16 mouse cellular contexts compared by ENCODE assay signal in the genomic region with DNA sequence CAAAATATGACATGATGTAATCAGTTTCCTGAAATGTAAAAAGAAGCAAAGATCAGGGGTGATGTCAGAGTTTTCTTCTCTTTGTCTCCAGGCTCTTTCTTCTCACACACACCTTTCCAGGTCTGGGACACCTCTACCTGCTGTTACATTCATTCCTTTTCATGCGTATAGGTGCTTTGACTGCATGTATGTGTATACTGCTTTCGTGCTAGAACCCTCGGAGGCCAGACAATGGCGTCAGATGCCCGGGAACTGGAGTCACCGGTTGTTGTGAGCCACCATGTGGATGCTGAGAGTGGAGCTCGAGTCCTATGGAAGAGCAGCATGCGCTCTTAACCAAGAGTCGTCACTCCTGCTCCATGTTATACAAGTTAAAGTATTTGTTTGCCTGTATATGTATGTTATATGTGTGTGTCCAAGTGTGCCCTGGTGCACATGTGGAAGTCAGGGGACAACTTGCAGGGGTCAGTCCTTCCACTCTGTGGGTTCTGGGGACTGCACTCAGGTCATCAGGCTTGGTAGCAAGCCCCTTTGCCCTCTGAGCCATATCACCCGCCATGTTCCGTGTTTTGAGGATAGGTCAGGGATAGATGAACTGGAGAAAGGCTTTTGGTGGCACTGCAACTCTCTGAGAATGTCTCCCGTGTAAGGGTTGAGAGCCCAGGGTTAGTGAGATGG. TPM values are rescaled to one million over a fixed set of nuclear protein-coding genes. Genes with fewer than 3 reads are reported as not detected.
DNase-seq lines count a peak whose midpoint lies in the region; TF ChIP-seq lines count a peak whose summit lies in the region.
"Had no signal": no experiment of that assay in that cellular context is flagged by ENCODE, and none has a peak within 500 bp of the region (broad histone marks: within the 10 kb centered on the region; RNA-seq: fewer than 3 reads in every experiment).

No protein-coding gene starts in this region.

- H3K4me1 ChIP-seq in lung, adult 2 months (ENCODE audit: control insufficient read depth, insufficient read depth, low read length), result peaks cover 31% of the 10 kb centered on the region
- peaks cover 66% of the 10 kb centered on the region for H3K4me1 ChIP-seq in heart, embryonic 10.5 days

- H3K9me3 ChIP-seq in heart, embryonic 10.5 days, result no peaks in the 10 kb centered on the region
- H3K9me3 ChIP-seq: limb, embryonic 15.5 days; midbrain, embryonic 12.5 days; neural tube, embryonic 12.5 days had no signal

- H3K4me3 ChIP-seq in gastrocnemius, adult 2 months, result peak overlapping the region; percentile 5; the same call in 1 of the 2 replicates
- H3K4me3 ChIP-seq in lung, adult 2 months (replicated peaks; ENCODE audit: extremely low read depth, low read depth, low read length), result no peak overlapping the region
- H3K4me3 ChIP-seq in heart, embryonic 10.5 days, result no peak overlapping the region
- H3K4me3 ChIP-seq in macrophage (ENCODE audit: inconsistent target), result peak overlapping the region; percentile 32
- H3K4me3 ChIP-seq: erythroblast, embryonic 14.5 days; limb, embryonic 15.5 days; midbrain, embryonic 12.5 days; neural tube, embryonic 12.5 days had no signal

- H3K27ac ChIP-seq in gastrocnemius, adult 2 months, result peak overlapping the region; percentile 99
- H3K27ac ChIP-seq in heart, embryonic 10.5 days, result peak overlapping the region; percentile 81
- H3K27ac ChIP-seq in macrophage, result peak overlapping the region; percentile 97
- H3K27ac ChIP-seq: limb, embryonic 15.5 days; midbrain, embryonic 12.5 days; neural tube, embryonic 12.5 days had no signal

- peaks cover 25% of the 10 kb centered on the region for H3K79me2 ChIP-seq in macrophage (ENCODE audit: inconsistent target)

- TF ChIP-seq POLR2A in lung, adult 2 months (IDR thresholded peaks at IDR 0.05; ENCODE audit: borderline replicate concordance, extremely low read depth, low read depth, low read length), result no peak

- no peak for TF ChIP-seq CTCF in gastrocnemius, adult 2 months (IDR thresholded peaks at IDR 0.05)
- no peak for TF ChIP-seq CTCF in lung, adult 2 months (IDR thresholded peaks at IDR 0.05; ENCODE audit: insufficient read depth, low read length)

- no peak for DNase-seq in gastrocnemius, adult 2 months
- no peak for DNase-seq in gastrocnemius, adult 18-20 months (ENCODE audit: low spot score)
- DNase-seq in lung, adult 2 months, result peak; percentile 12
- DNase-seq in lung, postnatal 36 days, result no peak
- DNase-seq in heart, embryonic 10.5 days (ENCODE audit: low spot score), result no peak
- no peak for DNase-seq in neural tube, embryonic 10.5 days (ENCODE audit: extremely low spot score, low spot score)
- DNase-seq in left cerebral cortex, postnatal 4 days, result no peak
- DNase-seq: cerebellum, adult 9-11 months; thymus, postnatal 14 days had no signal

- no peaks in the 10 kb centered on the region for H3K27me3 ChIP-seq in heart, embryonic 10.5 days (ENCODE audit: insufficient read depth, poor library complexity, severe bottlenecking)
- H3K27me3 ChIP-seq: limb, embryonic 15.5 days had no signal

- peaks cover 1% of the 10 kb centered on the region; the same call in 1 of the 2 replicates for H3K36me3 ChIP-seq in heart, embryonic 10.5 days
- no peaks in the 10 kb centered on the region for H3K36me3 ChIP-seq in macrophage (ENCODE audit: inconsistent target)
- H3K36me3 ChIP-seq: midbrain, embryonic 12.5 days; neural tube, embryonic 12.5 days had no signal

- 64% methylated on average over 12 of the region's 12 CpGs for WGBS in lung, adult 2 months
- 81% methylated on average over 12 of the region's 12 CpGs for WGBS in heart, embryonic 10.5 days
- WGBS in macrophage (ENCODE audit: missing documents), result 93% methylated on average over 10 of the region's 12 CpGs

- intact Hi-C loops in gastrocnemius, adult 2 months (cut with DNase I), result no loop called here
- intact Hi-C loops in left cerebral cortex, postnatal 4 days (cut with DNase I), result no loop called here

RNA-seq across cellular contexts. Expression of a gene that starts 1.9 kb away (rescaled TPM):
- 1 to 10 TPM in 1 of 2 experiments, not detected in 1; 1.1 TPM for total RNA-seq in gastrocnemius, adult 2 months (2021)
- total RNA-seq in gastrocnemius, adult 18-20 months (2021), result 1 to 10 TPM; 1.2 to 2.0 TPM
- not detected in 2 replicates for polyA plus RNA-seq in lung, adult 2 months (2012; rRNA removed)
- polyA plus RNA-seq in heart, embryonic 10.5 days (2016; fragmentation: Nextera tagmentation; extraction: Ambion mirVana), result 0.88 and 2.8 TPM in 2 replicates
- not detected for total RNA-seq in macrophage (2018; cell fraction: chromatin; rRNA removed)
- under 1 TPM in 8 of 26 experiments, not detected in 18; 0.19 to 0.52 (median 0.36) TPM for total RNA-seq in macrophage (2018; cell fraction: cytosol; rRNA removed)
- not detected for total RNA-seq in macrophage (2018; cell fraction: nucleus; rRNA removed)
- polyA plus RNA-seq in macrophage (2018), result not detected in 3 replicates
- not detected for total RNA-seq in left cerebral cortex, postnatal 4 days (2021)
- total RNA-seq: hematopoietic stem cell, adult 5-6 weeks; layer of hippocampus, postnatal 25 days had no signal
- polyA plus RNA-seq: erythroblast, embryonic 14.5 days had no signal

RNA-seq across cellular contexts. Expression of a gene that starts 15.3 kb away (rescaled TPM):
- total RNA-seq in gastrocnemius, adult 2 months (2021), result 10 to 100 TPM; 44.5 to 48.3 TPM
- total RNA-seq in gastrocnemius, adult 18-20 months (2021), result 10 to 100 TPM; 44.0 to 56.1 TPM
- 18.3 and 21.3 TPM in 2 replicates for polyA plus RNA-seq in lung, adult 2 months (2012; rRNA removed)
- 37.1 and 37.2 TPM in 2 replicates for polyA plus RNA-seq in heart, embryonic 10.5 days (2016; fragmentation: Nextera tagmentation; extraction: Ambion mirVana)
- total RNA-seq in macrophage (2018; cell fraction: chromatin; rRNA removed), result 100 to 1,000 TPM in 4 of 26 experiments, 10 to 100 TPM in 22; 12.2 to 172 (median 71.1) TPM
- 10 to 100 TPM; 19.2 to 53.8 (median 30.2) TPM for total RNA-seq in macrophage (2018; cell fraction: cytosol; rRNA removed)
- 10 to 100 TPM; 16.6 to 93.9 (median 44.1) TPM for total RNA-seq in macrophage (2018; cell fraction: nucleus; rRNA removed)
- 31.8 to 127 TPM (median 41.1 TPM) in 3 replicates for polyA plus RNA-seq in macrophage (2018)
- 10 to 100 TPM; 28.0 to 28.1 TPM for total RNA-seq in left cerebral cortex, postnatal 4 days (2021)

RNA-seq across cellular contexts. Expression of a gene that starts 17.7 kb away (rescaled TPM):
- under 1 TPM; 0.41 to 0.92 TPM for total RNA-seq in gastrocnemius, adult 2 months (2021)
- total RNA-seq in gastrocnemius, adult 18-20 months (2021), result 1 to 10 TPM; 1.0 to 1.7 TPM
- polyA plus RNA-seq in lung, adult 2 months (2012; rRNA removed), result 0.27 and 0.44 TPM in 2 replicates
- 6.8 and 10.4 TPM in 2 replicates for polyA plus RNA-seq in heart, embryonic 10.5 days (2016; fragmentation: Nextera tagmentation; extraction: Ambion mirVana)
- total RNA-seq in macrophage (2018; cell fraction: chromatin; rRNA removed), result under 1 TPM in 1 of 26 experiments, not detected in 25; 0.32 TPM
- under 1 TPM in 10 of 26 experiments, not detected in 16; 0.03 to 0.22 (median 0.09) TPM for total RNA-seq in macrophage (2018; cell fraction: cytosol; rRNA removed)
- under 1 TPM in 2 of 26 experiments, not detected in 24; 0.29 to 0.31 TPM for total RNA-seq in macrophage (2018; cell fraction: nucleus; rRNA removed)
- 0.07 to 0.15 TPM in 2 of 3 replicates, not detected in the other for polyA plus RNA-seq in macrophage (2018)
- total RNA-seq in left cerebral cortex, postnatal 4 days (2021), result 10 to 100 TPM; 32.3 to 33.0 TPM
- total RNA-seq: hematopoietic stem cell, adult 5-6 weeks had no signal
- polyA plus RNA-seq: erythroblast, embryonic 14.5 days had no signal

RNA-seq across cellular contexts. Expression of a gene that starts 20.9 kb away (rescaled TPM):
- 100 to 1,000 TPM; 541 to 557 TPM for total RNA-seq in gastrocnemius, adult 2 months (2021)
- 100 to 1,000 TPM; 344 to 646 TPM for total RNA-seq in gastrocnemius, adult 18-20 months (2021)
- 687 and 806 TPM in 2 replicates for polyA plus RNA-seq in lung, adult 2 months (2012; rRNA removed)
- 59.9 and 75.5 TPM in 2 replicates for polyA plus RNA-seq in heart, embryonic 10.5 days (2016; fragmentation: Nextera tagmentation; extraction: Ambion mirVana)
- total RNA-seq in macrophage (2018; cell fraction: chromatin; rRNA removed), result 100 to 1,000 TPM in 9 of 26 experiments, 10 to 100 TPM in 16, 1 to 10 TPM in 1; 8.8 to 741 (median 70.0) TPM
- 100 to 1,000 TPM in 16 of 26 experiments, 10 to 100 TPM in 10; 12.9 to 504 (median 163) TPM for total RNA-seq in macrophage (2018; cell fraction: cytosol; rRNA removed)
- total RNA-seq in macrophage (2018; cell fraction: nucleus; rRNA removed), result 100 to 1,000 TPM in 11 of 26 experiments, 10 to 100 TPM in 15; 14.5 to 587 (median 82.2) TPM
- polyA plus RNA-seq in macrophage (2018), result 198 to 536 TPM (median 239 TPM) in 3 replicates
- 10 to 100 TPM; 65.2 to 69.2 TPM for total RNA-seq in left cerebral cortex, postnatal 4 days (2021)

RNA-seq across cellular contexts. Expression of a gene that starts 22.2 kb away (rescaled TPM):
- total RNA-seq in gastrocnemius, adult 2 months (2021), result 1 to 10 TPM; 4.9 to 8.4 TPM
- 1 to 10 TPM; 4.2 to 7.6 TPM for total RNA-seq in gastrocnemius, adult 18-20 months (2021)
- 20.6 and 34.4 TPM in 2 replicates for polyA plus RNA-seq in lung, adult 2 months (2012; rRNA removed)
- 4.7 and 4.8 TPM in 2 replicates for polyA plus RNA-seq in heart, embryonic 10.5 days (2016; fragmentation: Nextera tagmentation; extraction: Ambion mirVana)
- total RNA-seq in macrophage (2018; cell fraction: chromatin; rRNA removed), result 10 to 100 TPM in 3 of 26 experiments, 1 to 10 TPM in 21, under 1 TPM in 2; 0.50 to 15.7 (median 3.9) TPM
- 10 to 100 TPM in 7 of 26 experiments, 1 to 10 TPM in 19; 4.2 to 11.2 (median 7.2) TPM for total RNA-seq in macrophage (2018; cell fraction: cytosol; rRNA removed)
- 10 to 100 TPM in 2 of 26 experiments, 1 to 10 TPM in 24; 2.0 to 12.9 (median 4.6) TPM for total RNA-seq in macrophage (2018; cell fraction: nucleus; rRNA removed)
- polyA plus RNA-seq in macrophage (2018), result 7.5 to 9.5 TPM (median 8.3 TPM) in 3 replicates
- 10 to 100 TPM; 55.2 to 64.1 TPM for total RNA-seq in left cerebral cortex, postnatal 4 days (2021)

Comparison
In these comparisons a context has a peak if more than half of its experiments do, and no peak if none do; other contexts are left out.
1. H3K4me3 ChIP-seq: peak in gastrocnemius, adult 2 months (single experiment) and macrophage (single experiment); none in lung, adult 2 months (single experiment) and heart, embryonic 10.5 days (single experiment).
2. RNA of a gene that starts 17.7 kb away (total RNA-seq): 32.3 to 33.0 TPM in left cerebral cortex, postnatal 4 days; 1.0 to 1.7 TPM in gastrocnemius, adult 18-20 months and 0.41 to 0.92 TPM in gastrocnemius, adult 2 months; every median in the first group is over 10 times any median in the second.
3. Peak in every context shown above with its lines, with median percentiles within 50 percentile points of each other: H3K27ac ChIP-seq.